Mouse (Mus musculus): Measurements from ENCODE around the gene Plcxd3.

GRCm38 (mm10) chr15:4375031-4375422 lies 264 bp upstream of the Plcxd3 start:
- TF ChIP-seq GATA1 (IDR thresholded peaks at IDR 0.05; ENCODE audit: borderline replicate concordance, low read length): no peak
- TF ChIP-seq FLI1 (IDR thresholded peaks at IDR 0.05; ENCODE audit: low read length): no peak

Data from megakaryocyte, embryonic 14.5 days (primary cell).